Mouse (Mus musculus) urinary bladder, postnatal 10 days (tissue): ENCODE measurements around the gene Cntrob.
"Not testable (repeated sequence)": the region's sequence is repeated elsewhere in the genome, so short reads cannot be mapped to it uniquely, and the experiment has no call there.

ENCODE experiments used
- DNase-seq: peaks from one replicate; pipeline ENCODE4 v3.0.0; 2022; ENCODE audit warnings: low spot score

Cntrob gene

DNA sequence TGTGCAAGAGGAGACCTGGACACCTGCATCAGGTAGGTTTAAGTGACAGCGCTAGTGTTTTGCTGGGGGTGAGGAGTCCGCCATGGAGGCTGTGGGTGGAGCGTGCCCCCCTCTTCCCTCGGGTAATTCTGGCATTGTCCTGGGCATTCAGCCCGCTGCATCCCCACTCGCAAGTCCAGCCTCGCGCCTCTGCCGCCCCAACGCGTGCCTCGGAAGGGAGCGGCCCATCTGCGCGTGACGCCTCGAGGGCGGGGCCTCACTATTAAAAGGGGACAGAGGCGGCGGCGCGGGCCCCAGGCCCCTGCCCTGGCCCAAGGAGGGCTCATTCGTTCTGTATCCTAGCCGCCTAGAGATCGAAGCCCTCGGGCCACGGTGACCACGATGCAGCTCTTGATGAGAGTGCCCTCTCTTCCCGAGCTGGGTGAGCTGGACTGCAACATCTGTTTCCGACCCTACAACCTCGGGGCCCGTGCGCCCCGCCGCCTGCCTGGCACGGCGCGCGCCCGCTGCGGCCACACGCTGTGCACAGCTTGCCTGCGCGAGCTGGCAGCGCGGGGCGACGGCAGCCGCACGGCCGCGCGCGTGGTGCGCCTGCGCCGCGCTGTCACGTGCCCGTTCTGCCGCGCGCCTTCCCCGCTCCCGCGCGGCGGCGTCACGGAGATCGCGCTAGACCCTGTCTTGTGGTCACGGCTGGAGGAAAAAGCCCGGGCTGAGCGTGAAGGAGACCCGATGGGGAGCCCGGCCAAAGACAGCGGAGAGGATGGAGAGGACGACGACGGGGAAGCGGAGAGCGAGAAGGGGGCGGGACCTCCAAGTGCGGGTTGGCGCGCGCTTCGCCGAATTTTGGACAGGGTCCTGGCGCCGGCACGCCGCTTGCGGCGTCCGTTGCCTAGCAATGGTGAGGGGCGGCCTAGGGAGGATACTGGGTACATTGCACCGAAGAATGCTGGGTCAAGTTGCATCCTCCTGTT is 16.9 kb upstream of the Cntrob start, which contains the start of gene Rnf227:
Gene Rnf227 (plus strand): TSS at position 301 of the 971 bp plus-strand sequence.
- no peak for DNase-seq

DNA sequence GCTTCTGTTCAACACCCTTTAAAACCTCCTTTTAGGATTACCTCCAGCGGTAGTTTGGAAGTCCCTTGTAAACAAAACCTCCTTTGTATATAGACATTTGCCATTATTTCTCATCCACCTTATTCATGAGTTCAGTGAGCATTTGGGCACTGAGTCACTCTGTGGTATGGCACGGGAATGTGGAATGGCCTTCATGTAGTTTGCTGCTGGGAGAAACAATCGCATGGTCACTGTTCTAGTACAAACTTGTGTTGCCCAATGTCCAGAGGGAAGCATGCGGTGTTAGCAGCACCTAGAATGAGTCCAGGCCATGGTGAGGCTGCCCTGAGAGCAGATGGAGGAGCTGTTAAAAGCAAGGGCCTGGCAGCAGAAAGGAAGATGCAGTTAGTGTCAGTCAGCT is 11.2 kb upstream of the Cntrob start:
- DNase-seq: no peak

GRCm38 (mm10) chr11:69333922-69334321 is 10.3 kb upstream of the Cntrob start:
- DNase-seq: no peak

GRCm38 (mm10) chr11:69332713-69333253 is 9.2 kb upstream of the Cntrob start:
- no peak for DNase-seq

DNA sequence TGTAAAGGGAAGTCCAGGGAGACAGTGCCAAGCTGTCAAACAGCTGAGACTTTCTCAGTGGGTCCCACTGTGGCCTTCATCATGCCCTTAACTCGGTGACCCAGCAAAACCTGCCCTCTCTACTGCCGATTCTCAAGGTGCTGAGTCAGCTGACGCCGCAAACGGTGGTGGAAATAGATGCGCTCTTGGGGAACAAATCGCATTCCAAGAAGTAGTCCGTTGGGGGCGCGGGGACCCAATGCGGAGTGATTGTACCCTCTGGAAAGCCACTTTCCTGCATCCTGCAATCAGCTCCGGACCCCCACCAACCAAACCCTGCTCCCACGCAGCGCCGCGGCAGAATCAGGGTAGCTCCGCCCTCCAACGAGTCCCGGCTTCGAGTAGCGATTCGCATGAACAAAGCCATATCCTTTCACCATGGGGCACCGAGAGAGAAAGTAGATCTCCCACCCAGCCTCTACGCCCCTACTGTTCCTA is 8.4 kb upstream of the Cntrob start:
- peak; percentile 33 for DNase-seq

- DNase-seq: no peak
These were observed 7.6 kb upstream of the Cntrob start for GRCm38 (mm10) chr11:69331152-69331551.

GRCm38 (mm10) chr11:69328517-69328916 is 4.9 kb upstream of the Cntrob start:
- no peak for DNase-seq

DNA sequence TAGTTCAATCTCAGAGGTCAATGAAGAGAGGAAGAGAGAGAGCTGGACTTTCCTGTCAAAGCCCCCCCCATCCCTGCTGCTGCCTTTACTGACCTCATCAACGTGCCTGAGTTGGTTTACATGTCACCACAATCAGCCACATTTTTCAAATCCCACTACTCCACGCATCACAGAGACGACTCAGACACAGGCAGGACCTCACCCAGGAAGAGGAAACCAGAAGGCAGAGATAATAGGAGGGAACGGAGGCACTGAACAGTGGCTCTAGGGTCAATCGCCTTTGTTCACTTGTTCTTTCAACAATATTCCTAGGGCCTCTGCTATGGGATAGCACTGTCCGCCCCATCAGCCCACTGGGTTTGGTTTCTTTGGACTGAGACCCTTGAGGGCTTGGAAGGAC is 4.1 kb upstream of the Cntrob start:
- no peak for DNase-seq

DNA sequence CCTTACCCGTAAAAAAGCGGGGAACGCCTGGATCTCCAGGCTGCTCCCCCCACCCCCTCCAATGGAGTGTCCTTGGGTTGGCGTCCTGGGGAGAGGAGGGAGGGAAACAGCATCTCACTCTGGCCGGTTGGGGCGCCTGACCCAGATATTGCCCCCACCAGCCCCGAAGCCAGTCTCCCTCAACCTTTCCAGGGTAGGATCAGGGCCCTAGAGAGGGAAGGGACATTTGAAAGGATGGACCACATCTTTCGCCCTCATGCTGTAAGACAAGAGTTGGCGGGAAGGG is 3.5 kb upstream of the Cntrob start:
- DNase-seq: no peak

- no peak for DNase-seq
These were observed 3.0 kb upstream of the Cntrob start for GRCm38 (mm10) chr11:69326408-69327156.

DNA sequence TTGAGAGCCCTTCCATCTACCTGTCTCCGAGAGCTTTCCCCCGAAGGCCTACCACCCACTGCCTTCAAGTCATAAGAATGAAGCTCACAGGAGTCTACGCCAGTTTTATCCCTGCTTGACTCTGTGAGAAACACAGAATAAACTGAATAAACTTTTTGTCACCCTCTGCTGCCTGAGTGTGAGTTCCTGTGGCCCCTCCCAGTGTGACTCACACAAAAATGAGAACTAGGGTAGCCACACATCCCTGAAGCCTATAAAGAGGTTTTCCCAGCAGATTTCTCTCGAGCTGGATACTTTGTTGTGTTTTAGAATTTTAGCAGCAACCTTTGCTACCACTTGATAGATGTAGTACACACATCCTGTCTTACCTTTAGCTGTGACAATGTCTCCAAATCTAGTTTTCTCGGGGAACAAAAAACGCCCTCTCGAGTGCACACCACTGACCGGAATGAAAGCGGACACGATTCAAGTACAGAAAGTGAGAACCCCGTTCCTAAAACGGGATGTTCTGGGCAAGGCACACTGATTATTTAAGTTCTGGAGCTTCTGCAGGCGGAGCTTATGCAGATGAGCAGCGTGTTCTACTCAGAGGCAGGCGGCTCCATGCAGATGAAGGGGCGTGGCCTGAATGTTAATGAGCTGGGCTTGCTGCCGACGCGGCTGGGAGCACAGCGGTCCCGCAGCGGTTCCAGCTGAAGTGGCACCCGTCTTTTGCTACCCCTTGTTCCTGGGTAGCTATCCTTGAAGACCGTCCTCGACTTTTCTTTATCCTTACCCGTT is 2.2 kb upstream of the Cntrob start, which contains the start of gene Kcnab3:
Gene Kcnab3 (plus strand): TSS at position 631 of the 780 bp plus-strand sequence.
- DNase-seq: no peak

DNA sequence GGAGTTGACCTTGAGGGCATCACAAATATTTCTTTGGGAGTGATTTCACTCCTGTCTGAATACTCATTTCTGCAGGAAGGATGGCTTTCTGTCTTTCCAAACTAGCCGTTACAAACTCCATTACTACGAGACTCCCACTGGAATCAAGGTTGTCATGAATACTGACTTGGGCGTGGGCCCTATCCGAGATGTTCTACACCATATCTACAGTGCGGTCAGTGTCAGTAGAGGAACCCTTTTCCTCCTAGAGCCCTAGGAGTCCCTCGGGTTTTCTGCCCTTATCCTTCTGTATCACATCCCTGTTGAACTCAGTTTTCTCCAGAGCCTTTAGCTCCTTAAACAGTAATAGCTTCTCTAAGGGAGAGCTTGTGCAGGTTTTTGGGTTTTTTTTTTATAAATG is 1.2 kb upstream of the Cntrob start:
- DNase-seq: no peak

- no peak for DNase-seq
These were observed 693 bp downstream of the Cntrob start for GRCm38 (mm10) chr11:69322693-69323471.

DNA sequence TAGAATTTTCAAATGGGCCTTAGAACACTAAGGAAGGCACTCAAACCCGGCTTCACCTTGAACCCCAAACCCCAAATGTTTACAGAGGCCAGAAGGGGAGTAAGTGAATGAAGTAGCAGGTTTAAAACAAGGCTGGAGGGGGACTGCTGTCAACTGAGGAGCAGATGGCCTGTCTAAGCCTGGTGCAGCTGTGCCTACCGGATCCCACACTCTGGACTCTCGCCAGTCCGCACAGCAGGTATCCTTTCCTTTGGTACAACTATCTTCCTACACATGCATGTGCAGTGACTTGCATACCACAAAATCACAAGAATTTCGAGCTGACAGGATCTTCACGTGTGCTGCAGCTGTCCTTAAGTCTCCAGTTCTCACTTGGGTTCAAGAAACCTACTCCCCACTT is 1.6 kb downstream of the Cntrob start:
- DNase-seq: no peak

GRCm38 (mm10) chr11:69321580-69321979 is 2.0 kb downstream of the Cntrob start:
- DNase-seq: no peak

DNA sequence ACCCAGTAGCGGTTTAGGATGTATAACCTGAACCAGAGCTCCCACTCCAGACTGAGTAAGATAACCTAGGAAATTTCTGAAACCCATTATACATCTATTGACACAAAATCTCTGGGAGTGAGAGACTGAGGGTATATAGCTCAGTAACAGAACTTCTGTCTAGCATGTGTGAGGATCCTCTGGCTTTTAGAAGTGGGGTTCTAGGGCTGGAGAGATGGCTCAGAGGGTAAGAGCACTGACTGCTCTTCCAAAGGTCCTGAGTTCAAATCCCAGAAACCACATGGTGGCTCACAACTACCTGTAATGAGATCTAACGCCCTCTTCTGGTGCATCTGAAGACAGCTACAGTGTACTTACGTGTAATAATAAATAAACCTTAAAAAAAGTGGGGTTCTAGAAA is 5.6 kb downstream of the Cntrob start:
- DNase-seq: not testable (repeated sequence)

DNA sequence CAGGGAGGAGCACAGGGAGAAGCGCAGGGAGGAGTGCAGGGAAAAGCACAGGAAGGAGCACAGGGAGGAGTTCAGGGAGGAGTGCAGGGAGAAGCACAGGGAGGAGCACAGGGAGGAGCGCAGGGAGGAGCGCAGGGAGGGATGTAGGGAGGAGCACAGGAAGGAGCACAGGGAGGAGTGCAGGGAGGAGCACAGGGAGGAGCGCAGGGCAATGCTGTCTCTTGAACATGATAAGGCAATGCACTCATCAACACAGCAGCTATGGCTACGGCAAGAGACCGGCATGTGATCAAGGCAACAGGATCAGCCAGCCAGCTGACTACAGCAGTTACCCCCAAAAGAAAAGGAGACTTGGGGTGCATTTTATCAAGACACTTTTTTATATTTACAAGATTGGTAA is 7.2 kb downstream of the Cntrob start:
- no peak for DNase-seq

DNA sequence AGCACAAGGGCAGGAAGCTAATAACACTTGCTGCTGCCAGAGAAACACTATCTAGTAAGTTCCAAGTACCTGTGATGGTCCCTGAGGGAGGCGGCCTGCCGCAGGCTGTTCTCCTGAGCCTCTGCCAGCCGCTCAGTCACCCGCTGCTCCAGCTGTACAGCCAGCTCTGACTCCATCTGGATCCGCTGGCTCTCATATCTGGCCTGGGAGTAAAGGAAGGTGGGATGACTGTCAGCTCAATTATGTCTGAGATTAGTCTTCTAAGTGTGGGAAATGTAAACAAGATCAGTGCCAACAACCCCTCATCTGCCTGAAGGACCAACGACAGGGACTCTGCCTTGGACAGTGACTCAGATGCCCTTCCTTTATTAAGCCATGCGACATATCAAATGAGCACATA is 12.3 kb downstream of the Cntrob start:
- no peak for DNase-seq

DNA sequence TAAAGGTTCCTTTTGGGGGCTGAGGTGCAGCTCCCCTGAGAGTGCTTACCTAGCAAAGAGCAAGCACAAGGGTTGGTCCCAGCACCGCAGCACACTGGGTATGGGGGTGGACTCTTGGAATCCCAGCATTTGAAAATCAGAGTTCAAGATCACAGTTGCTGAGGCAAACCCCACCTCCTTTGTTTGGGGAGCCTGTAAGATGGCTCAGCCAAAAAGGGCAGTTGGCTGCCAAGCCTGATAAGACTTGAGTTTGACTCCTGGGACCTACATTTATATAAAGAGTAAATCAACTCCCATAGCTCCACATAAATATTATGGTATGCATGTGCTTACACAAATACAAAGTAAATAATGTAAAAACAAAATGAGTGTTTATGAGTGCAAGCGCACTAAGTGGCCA is 17.5 kb downstream of the Cntrob start:
- DNase-seq: no peak

DNA sequence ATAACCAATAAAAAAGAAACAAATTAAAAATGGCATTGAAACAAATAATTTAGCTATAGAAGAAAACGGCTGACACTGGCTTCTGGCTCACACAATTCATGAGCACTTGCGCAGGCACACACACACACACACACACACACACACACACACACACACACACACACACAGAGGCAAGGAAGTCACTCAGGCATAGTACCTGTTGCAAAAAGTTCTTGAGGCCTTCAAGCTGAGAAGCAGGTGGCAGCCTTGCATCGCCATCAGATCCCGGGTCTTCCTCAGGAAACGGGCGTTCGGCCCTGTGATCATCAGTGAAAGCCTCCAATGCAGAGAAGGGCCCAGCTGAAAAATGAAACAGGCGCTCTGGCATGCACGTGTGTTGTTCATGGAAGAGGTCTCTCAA is 18.3 kb downstream of the Cntrob start:
- DNase-seq: no peak

DNA sequence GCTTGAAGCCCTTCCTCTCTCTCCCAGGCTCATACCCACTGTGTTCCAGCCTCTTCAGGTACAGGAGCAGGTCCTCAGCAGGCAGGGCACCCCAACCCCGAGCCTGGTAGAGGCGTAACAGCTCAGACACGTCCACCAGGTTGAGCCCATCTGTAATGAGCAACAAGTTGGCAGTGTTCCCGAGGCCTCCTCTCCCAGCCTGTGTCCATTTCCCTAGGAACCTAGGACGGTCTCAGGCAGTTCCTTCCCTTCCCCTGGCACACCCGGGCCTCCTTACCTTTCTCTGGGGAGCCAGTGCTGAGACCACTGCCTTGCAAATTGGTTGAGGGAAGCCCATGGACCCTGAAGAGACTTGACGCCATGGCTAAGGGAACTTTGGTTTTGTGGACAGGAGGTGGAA is 20.8 kb downstream of the Cntrob start:
- no peak for DNase-seq
